Mouse (Mus musculus): ENCODE results near the gene Egfem1. TPM values are rescaled to one million over a fixed set of nuclear protein-coding genes. Genes with fewer than 3 reads are reported as not detected.

The Egfem1 gene
- total RNA-seq (2017): not detected in 2 replicates

DNA sequence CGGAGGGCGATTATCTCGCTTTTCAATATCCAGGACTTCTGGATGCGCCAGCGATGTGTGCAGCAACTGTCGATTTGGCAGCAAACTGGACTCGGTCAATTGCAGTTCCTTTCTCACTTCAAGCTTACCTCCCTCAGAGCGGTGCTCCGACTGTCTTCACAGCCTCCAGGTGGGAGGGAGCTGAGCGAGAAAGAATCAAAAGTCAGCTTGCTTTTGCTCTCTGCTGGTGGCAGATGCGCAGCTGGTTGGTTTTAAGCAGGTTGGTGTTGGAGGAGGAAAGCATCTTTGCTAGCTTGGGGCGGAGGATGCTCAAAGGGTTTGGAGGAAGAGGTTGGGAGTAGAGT is at the start of gene Egfem1:
Gene Egfem1, plus strand, starts transcription at position 72 of the 344 bp plus-strand sequence.
- ATAC-seq (replicated peaks in 1 of 2; ENCODE audit: insufficient read depth in 1 of 2, low FRiP score in 2 of 2, low TSS enrichment in 1 of 2, low read depth in 1 of 2, poor library complexity in 2 of 2, severe bottlenecking in 2 of 2): no peak

DNA sequence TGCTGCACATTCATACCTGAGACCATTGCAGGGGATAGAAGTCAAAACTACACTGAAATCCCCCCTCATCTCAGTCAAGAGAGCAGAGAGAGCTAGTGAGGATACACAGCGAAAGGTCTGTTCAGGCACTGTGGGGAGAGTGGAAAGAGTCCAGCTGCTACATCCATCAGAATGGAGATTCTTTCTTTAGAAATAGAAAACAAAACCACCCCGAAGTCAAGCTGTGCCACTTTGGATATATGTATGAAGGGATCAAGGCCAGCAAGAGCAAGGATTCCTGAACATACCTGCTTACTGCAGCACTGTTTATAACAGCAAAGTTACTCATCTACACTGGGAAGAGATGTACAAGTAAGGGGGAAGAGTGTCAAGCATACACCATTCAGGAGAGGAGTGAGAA is 48.7 kb upstream of the Egfem1 start:
- no peak for ATAC-seq (replicated peaks in 1 of 2; ENCODE audit: insufficient read depth in 1 of 2, low FRiP score in 2 of 2, low TSS enrichment in 1 of 2, low read depth in 1 of 2, poor library complexity in 2 of 2, severe bottlenecking in 2 of 2)

DNA sequence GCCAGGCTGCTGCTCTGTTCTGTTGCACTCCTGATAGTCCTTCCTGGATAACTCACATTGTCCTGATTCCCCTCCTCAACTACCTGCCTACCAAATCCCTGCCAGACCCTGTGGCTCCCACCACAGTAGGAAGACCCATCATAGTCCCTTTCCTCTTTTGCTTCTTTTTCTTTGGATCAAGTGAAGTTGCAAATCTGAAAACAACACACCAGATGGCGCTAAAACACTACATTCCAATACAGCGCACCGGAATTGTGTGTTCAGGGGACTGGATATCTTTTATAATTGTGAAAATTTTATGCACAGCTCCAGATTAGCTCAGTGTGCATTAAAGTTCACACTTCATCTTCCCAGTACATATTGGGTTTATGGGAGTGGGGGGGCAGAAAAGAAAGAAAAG is 45.7 kb upstream of the Egfem1 start:
- ATAC-seq (replicated peaks in 1 of 2; ENCODE audit: insufficient read depth in 1 of 2, low FRiP score in 2 of 2, low TSS enrichment in 1 of 2, low read depth in 1 of 2, poor library complexity in 2 of 2, severe bottlenecking in 2 of 2): no peak; a peak in 1 of 4 replicates

DNA sequence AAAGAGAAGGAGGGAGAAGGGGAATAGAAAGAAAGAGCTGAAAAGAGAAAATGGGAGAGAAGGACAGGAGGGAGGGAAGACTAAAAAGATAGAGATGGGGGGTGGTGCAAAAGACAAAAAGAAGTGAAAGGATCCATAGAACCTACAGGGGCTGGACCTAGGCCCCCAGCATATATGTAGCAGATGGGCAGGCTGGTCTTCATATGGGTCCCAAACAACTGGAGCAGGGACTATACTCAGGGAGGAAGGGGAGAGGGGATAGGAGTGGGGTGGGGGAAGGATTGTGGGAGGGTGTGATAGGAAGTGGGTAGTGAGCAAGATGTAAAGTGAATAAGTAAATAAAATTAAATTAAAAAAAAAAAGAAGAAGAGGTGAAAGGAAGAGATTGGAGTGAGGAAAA is 45.2 kb upstream of the Egfem1 start:
- ATAC-seq (replicated peaks in 1 of 2; ENCODE audit: insufficient read depth in 1 of 2, low FRiP score in 2 of 2, low TSS enrichment in 1 of 2, low read depth in 1 of 2, poor library complexity in 2 of 2, severe bottlenecking in 2 of 2): no peak

DNA sequence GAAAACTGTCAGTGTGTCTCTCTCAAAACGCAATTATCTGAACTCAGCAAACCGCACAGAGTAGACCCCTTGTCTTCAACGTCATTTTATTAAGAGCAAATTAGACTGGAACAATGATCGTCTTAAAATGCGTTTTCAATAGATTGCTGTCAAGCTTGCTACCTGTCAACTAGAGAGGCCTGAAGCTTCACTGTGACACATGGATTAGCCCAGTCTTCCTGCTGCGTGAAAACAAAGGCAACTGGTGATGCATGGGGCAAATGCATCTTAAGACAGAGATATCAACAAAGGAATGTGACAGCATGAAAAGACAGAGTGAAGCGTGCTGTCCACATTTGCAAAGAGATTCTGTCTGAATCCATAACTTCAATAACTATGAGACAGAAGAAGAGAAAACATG is 41.8 kb upstream of the Egfem1 start:
- ATAC-seq (replicated peaks in 1 of 2; ENCODE audit: insufficient read depth in 1 of 2, low FRiP score in 2 of 2, low TSS enrichment in 1 of 2, low read depth in 1 of 2, poor library complexity in 2 of 2, severe bottlenecking in 2 of 2): no peak

DNA sequence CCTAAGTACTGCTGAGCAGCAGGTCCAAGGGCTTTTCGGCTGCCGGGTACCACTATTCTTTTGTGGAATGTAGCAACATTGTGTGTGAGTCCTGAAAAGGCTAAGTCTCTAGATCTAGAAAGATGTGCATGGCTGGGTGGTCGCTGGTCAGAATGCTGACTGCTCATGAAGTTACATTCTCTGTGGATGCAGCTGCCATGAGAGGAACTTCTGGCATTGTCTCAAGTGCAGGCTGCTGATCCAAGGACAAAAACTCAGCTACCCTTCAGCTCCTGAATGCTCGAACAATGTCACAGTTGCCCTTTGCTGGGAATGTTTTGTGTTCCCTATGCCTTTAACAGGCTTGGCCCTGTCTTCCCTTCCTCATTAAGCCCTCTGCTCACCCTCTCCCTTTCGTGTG is 35.5 kb upstream of the Egfem1 start:
- no peak for ATAC-seq (replicated peaks in 1 of 2; ENCODE audit: insufficient read depth in 1 of 2, low FRiP score in 2 of 2, low TSS enrichment in 1 of 2, low read depth in 1 of 2, poor library complexity in 2 of 2, severe bottlenecking in 2 of 2)

DNA sequence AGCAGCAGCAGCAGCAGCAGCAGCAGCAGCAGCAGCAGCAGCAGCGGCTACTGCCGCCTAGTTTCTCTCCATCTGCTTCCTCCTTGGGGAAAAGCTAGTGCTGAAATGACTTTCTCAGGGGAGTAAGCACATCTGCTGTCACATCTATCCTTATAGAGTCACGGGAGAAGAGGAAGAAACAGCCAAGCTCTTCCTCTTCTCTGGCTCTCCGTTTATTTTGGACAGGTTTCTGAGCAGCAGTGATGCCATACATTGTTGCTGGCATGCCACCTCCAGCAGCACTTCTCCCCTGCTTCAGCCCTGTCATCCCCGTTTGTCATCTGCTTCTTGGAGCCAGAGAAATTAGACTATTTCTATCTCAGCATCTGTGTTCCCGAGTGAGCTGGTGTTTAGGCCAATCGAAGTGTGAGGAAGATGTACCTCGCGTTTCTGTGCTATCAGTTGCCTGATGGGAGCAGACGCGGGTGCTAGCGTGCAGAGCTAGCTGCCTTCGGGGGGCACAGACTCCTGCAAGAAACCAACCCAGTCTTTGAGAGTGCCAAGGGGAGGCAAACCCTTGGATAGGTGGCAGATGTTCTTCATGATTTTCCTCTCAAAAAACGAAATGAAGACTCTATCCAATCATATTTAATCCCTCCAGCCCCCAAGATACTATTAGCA is 34.4 kb upstream of the Egfem1 start:
- no peak for ATAC-seq (replicated peaks in 1 of 2; ENCODE audit: insufficient read depth in 1 of 2, low FRiP score in 2 of 2, low TSS enrichment in 1 of 2, low read depth in 1 of 2, poor library complexity in 2 of 2, severe bottlenecking in 2 of 2)

DNA sequence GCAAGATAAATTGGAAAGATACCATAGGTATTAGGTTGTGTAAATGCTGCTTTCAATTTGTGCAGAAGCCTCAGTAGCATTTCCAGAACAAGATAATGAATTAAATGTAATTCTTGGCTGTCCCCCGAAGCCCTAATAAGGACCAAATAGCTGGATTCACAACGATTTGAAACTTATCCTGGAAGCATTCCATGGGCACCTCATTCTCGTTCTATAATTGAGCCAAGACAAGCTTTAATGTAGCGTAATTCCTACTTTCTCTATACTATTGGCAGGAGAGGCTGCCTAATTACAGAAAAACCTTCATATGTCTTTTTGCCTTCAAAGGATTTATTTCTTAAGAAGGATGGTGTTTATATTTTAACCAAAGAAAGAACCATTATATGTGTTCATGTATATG is 18.7 kb upstream of the Egfem1 start:
- ATAC-seq (replicated peaks in 1 of 2; ENCODE audit: insufficient read depth in 1 of 2, low FRiP score in 2 of 2, low TSS enrichment in 1 of 2, low read depth in 1 of 2, poor library complexity in 2 of 2, severe bottlenecking in 2 of 2): no peak

DNA sequence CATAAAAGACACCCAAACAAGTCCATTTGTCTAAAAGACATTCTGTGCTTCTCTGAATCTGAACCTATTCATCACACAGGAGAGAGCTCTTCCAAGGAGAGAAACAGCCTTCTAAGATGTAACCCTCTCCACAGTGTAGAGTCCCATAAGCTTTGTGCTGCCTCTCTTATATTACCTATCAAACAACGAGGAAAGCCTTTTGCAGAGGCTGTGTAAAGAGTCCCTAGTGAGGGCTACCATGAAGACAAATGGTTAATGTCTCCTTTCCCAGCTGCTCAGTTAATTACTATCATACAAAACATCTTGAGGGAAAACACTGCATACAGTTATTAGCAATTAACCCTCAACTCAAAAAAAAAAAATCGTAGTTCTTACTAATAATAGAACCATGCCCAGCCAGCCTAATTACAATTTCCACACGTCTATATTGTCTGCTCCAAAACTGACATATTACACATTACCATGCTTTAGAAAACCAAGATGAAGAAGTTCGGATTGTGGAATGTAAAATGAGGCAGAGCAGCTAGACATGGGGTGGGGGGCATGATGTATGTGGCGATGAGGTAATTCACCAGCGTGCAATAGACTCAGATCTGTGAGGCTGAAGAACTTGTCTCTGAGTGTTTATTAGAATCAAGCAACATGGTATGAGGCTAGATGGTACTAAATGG is 13.3 kb upstream of the Egfem1 start:
- ATAC-seq (replicated peaks in 1 of 2; ENCODE audit: insufficient read depth in 1 of 2, low FRiP score in 2 of 2, low TSS enrichment in 1 of 2, low read depth in 1 of 2, poor library complexity in 2 of 2, severe bottlenecking in 2 of 2): no peak

DNA sequence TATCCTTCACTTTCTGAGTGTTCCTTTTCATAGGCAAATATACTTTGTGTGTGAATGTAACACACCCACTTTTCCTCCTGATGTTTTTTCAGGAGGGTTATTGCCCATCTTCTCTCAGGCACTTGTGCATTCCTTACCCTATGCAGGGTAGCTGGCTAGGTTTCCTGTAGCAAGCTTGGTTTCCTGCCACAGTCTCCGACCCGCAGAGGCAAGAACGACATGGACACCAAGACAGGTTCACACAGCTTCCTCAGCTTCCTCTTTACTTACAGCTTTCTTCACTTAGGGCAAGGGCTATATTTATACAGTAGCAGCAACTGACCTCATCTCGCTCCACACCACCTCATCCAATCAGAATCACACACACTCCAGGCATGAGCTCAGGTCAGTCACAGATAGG is 10.5 kb upstream of the Egfem1 start:
- ATAC-seq (replicated peaks in 1 of 2; ENCODE audit: insufficient read depth in 1 of 2, low FRiP score in 2 of 2, low TSS enrichment in 1 of 2, low read depth in 1 of 2, poor library complexity in 2 of 2, severe bottlenecking in 2 of 2): peak; percentile 89 to 96

DNA sequence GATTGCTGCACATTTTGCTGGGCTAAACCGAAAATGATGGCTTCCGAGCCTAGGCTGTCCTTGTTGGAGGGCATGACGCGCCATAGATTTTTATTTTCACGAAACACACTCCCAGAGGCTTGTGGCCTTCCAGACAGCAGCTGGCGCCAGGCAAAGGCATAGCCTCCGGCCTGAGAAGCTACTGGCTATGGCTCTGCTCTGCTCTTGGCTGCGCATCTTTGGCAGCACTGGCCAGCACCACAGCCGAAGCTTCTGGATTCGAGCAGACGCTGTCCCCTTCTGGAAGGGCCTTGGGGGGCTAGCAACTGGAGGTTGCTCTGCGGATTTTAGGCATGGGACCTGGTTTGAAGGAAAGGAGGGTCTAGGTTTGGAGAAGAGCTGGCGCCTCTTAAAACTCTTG is 306 bp upstream of the Egfem1 start:
- peak in 1 of 2 experiments; percentile 25; a peak in 1 of 4 replicates for ATAC-seq (replicated peaks in 1 of 2; ENCODE audit: insufficient read depth in 1 of 2, low FRiP score in 2 of 2, low TSS enrichment in 1 of 2, low read depth in 1 of 2, poor library complexity in 2 of 2, severe bottlenecking in 2 of 2)

DNA sequence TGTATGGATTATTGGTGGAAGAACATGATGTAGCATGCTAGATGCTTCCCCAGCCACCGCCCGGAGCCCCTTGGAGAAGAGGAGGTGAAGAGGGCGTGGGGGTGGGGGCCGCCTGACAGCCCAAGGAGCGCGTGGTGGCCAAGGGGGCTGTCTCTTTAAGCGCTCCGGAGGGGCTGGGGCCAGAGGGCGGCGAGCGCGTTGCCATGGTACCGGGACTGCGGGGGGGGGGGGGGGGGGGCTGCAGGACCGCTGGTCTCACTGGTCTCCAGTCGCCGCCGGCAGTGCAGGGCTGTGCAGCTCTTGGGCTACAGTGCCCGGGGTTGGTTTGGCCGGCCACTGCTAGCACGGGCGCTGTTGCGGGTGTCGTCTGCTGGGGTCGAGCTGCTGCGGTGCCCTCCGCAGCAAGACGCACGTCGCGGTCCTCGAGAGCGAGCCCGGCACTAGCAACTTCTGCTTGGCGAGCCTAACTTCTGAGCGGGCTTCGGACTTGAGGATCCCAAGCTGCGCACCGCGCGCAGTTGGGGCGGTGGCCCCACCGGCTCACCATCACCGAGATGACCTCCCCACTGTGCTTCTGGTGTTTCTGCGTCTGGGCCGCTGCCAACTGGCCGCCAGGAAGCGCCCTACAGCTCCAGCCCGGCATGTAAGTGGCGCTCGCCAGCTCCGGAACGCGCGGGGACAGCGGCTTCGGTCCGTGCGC is 623 bp downstream of the Egfem1 start:
- peak; percentile 21 to 47 for ATAC-seq (replicated peaks in 1 of 2; ENCODE audit: insufficient read depth in 1 of 2, low FRiP score in 2 of 2, low TSS enrichment in 1 of 2, low read depth in 1 of 2, poor library complexity in 2 of 2, severe bottlenecking in 2 of 2)

DNA sequence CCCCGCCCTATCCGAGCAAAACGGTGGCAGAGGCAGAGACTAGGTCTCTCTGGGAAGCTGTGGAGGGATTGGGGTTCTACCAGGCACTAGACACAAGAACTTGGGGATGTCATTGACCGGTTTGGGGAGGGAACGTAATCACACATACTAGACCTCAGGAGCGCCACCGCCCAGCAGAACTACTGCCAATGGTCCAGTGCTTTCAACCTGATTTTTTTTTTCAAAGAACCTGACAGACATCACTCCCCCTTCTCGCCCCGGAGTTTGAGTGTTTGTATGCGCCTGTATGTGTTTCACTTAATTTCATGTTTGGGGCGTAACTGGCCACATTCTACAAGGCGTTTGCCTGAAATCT is 1.1 kb downstream of the Egfem1 start:
- peak in 1 of 2 experiments; percentile 21; a peak in 1 of 4 replicates for ATAC-seq (replicated peaks in 1 of 2; ENCODE audit: insufficient read depth in 1 of 2, low FRiP score in 2 of 2, low TSS enrichment in 1 of 2, low read depth in 1 of 2, poor library complexity in 2 of 2, severe bottlenecking in 2 of 2)

DNA sequence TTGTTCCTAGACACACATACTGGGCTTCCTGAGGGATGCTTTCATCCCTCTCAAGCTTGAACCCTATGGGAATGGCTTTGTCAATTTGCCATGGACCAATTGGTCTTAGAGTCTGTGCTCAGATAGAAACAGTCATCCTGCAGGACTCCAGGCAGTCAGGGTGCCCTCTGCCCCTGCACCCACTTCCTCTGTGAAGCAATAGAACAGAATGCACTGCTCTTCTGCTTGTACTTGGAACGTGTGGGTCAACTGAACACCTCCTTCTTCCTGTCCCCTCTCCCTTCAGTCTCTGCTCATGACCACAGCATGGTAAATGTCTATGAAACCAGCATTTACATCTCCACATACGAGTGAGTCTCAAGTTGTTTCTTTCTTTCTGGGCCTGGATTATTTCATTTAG is 16.6 kb downstream of the Egfem1 start:
- ATAC-seq (replicated peaks in 1 of 2; ENCODE audit: insufficient read depth in 1 of 2, low FRiP score in 2 of 2, low TSS enrichment in 1 of 2, low read depth in 1 of 2, poor library complexity in 2 of 2, severe bottlenecking in 2 of 2): peak in 1 of 2 experiments; percentile 39; a peak in 1 of 4 replicates

DNA sequence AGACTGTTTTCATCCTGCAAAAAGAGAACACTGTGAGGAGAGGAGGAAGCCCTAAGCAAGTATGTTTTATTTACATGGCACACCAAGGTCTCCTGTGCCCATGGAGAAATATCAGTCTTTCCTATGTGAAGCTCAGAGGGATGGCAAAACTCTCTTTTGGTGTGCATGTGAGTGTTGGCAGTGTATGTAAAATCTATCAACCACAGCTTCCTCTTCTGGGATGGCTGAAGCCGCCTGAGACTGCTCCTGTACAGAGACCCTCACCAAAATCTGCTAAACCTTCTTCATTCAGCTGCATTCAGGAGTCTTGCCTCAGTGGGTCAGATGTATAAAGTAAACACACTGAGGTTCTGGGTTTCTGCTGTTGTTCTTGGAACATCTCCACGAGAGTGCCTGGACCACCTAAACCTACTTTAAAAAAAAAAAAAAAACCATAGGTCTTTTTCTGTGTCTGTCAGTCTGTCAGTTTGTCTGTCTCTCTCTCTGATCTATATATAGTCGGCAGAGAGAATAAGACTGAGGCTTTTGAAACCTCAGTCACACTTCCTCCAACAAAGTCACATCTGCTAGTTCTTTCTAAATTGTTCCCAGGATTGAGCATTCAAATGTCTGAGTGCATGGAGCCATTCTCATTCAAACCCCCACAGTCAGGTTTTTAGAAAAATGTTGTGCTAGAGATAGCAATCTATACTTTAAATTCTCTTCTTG is 24.3 kb downstream of the Egfem1 start:
- peak; percentile 39 to 62; a peak in 3 of 4 replicates for ATAC-seq (replicated peaks in 1 of 2; ENCODE audit: insufficient read depth in 1 of 2, low FRiP score in 2 of 2, low TSS enrichment in 1 of 2, low read depth in 1 of 2, poor library complexity in 2 of 2, severe bottlenecking in 2 of 2)

DNA sequence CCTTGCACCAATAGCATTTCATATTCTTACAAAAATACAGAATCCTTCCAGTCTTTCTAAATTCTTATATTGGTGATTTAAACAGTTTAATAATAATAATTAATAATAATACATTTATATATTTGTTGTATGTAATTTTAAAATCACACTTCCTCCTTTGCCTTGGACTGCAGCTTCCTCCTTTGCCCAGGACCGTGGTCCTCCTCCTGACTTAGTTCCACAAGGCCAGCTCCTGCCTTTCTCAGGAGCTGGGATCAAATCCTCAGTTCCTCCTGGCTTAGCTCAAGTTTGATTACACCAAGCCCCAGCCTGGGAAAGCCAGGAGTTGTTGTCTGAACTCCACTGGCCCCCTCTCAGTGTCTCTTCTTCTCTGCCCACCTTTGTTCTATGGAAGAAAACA is 25.3 kb downstream of the Egfem1 start:
- no peak for ATAC-seq (replicated peaks in 1 of 2; ENCODE audit: insufficient read depth in 1 of 2, low FRiP score in 2 of 2, low TSS enrichment in 1 of 2, low read depth in 1 of 2, poor library complexity in 2 of 2, severe bottlenecking in 2 of 2)

DNA sequence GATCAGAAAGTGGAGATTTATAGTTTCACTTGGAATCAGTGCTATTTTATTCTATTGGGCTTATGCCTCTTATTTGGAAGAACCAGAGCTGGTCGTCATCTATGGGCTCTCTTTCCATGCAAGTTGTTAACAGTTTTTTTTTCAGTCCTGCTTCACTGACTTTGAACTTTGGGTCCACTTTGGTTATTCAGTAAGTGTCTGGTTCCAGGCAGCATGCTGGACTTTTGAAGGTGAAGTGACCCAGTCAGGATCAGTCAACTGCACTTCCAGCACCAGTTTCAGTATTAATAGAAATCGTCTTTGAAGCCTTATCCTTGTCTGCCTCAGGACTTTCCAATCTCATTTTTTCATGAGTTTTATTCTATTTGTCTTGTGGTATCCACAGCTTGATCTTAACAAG is 28.5 kb downstream of the Egfem1 start:
- no peak for ATAC-seq (replicated peaks in 1 of 2; ENCODE audit: insufficient read depth in 1 of 2, low FRiP score in 2 of 2, low TSS enrichment in 1 of 2, low read depth in 1 of 2, poor library complexity in 2 of 2, severe bottlenecking in 2 of 2)

DNA sequence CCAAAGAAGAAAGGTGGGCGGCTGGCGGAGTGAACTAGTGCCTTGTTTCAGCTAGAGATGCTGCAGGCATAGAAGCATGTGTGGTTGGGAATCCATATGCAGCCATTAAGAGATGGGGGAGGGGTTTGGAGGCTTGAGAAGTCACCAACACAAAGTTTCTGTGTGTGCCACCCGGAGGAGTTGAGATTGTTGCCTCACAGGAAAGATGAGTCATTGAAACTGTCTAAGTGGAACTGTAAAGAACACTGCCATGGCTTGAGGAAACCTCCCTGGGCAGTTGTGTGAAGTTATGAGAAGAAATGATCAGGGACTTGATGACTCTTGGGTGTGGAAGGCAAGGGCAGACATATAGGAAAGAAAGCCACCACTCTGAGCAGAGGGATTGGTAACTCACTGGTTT is 32.7 kb downstream of the Egfem1 start:
- ATAC-seq (replicated peaks in 1 of 2; ENCODE audit: insufficient read depth in 1 of 2, low FRiP score in 2 of 2, low TSS enrichment in 1 of 2, low read depth in 1 of 2, poor library complexity in 2 of 2, severe bottlenecking in 2 of 2): no peak

Measured in hematopoietic stem cell, adult 5-6 weeks (primary cell).